25 mouse cellular contexts compared by ENCODE assay signal in the genomic region with DNA sequence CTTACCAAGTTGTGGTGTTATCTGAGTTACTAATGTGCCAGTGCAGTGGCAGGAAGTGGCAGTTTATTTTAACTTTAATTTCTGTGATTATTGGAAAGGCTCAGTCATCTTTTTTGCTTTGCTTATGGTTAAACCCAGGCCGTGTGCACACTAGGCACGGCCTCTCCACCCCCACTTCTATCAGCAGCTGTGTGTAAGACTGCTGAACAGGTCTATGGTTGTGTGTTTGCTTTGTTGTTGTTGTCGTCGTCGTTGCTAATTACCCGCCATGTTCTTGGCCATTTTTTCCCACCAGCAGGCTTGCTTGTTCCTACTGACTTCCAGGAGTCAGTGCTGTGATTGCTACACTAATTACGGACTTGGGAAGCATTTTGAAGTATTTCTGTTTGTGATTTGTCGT.
"Had no signal": no experiment of that assay in that cellular context is flagged by ENCODE, and none has a peak within 500 bp of the region (broad histone marks: within the 10 kb centered on the region; RNA-seq: fewer than 3 reads in every experiment).

No protein-coding gene starts in this region.

- H3K27me3 ChIP-seq: heart, embryonic 13.5 days; heart, embryonic 15.5 days; limb, embryonic 12.5 days; liver, embryonic 13.5 days; liver, embryonic 15.5 days had no signal

- H3K36me3 ChIP-seq: heart, embryonic 13.5 days; heart, embryonic 15.5 days; hindbrain, embryonic 13.5 days; limb, embryonic 10.5 days; limb, embryonic 12.5 days; liver, embryonic 13.5 days; liver, embryonic 15.5 days had no signal

- H3K9ac ChIP-seq: heart, embryonic 13.5 days; heart, embryonic 15.5 days; hindbrain, embryonic 13.5 days; limb, embryonic 12.5 days; liver, embryonic 13.5 days; liver, embryonic 15.5 days had no signal

- H3K4me1 ChIP-seq: heart, embryonic 13.5 days; heart, embryonic 15.5 days; limb, embryonic 12.5 days; liver, embryonic 13.5 days; liver, embryonic 15.5 days had no signal

- ATAC-seq: intestine, embryonic 16.5 days had no signal

- H3K9me3 ChIP-seq: heart, embryonic 13.5 days; heart, embryonic 15.5 days; hindbrain, embryonic 13.5 days; limb, embryonic 10.5 days; limb, embryonic 12.5 days; liver, embryonic 13.5 days; liver, embryonic 15.5 days had no signal

- DNase-seq: gastrocnemius, postnatal 14 days; gastrocnemius, postnatal 36 days; heart, adult 11 months; heart, adult 2 months; heart, postnatal 14 days; heart, postnatal 36 days; kidney, adult 11 months; kidney, adult 2 months; kidney, adult 9 months; kidney, postnatal 10 days; kidney, postnatal 25 days; kidney, postnatal 4 days; liver; liver, embryonic 13.5 days had no signal

- H3K4me3 ChIP-seq: heart, adult 2 months; heart, embryonic 13.5 days; heart, embryonic 15.5 days; hindbrain, embryonic 13.5 days; layer of hippocampus, adult 2 months; left cerebral cortex, adult 2 months; limb, embryonic 10.5 days; limb, embryonic 12.5 days; liver, embryonic 13.5 days; liver, embryonic 15.5 days had no signal

- H3K27ac ChIP-seq: heart, adult 2 months; heart, embryonic 13.5 days; heart, embryonic 15.5 days; hindbrain, embryonic 13.5 days; layer of hippocampus, adult 2 months; left cerebral cortex, adult 2 months; limb, embryonic 12.5 days; liver, embryonic 13.5 days; liver, embryonic 15.5 days had no signal

- H3K4me2 ChIP-seq: heart, embryonic 11.5 days; heart, embryonic 13.5 days; heart, embryonic 15.5 days; hindbrain, embryonic 13.5 days; limb, embryonic 12.5 days; liver, embryonic 11.5 days; liver, embryonic 13.5 days; liver, embryonic 15.5 days had no signal
